Mouse (Mus musculus): ENCODE data around the gene Lipi. TPM values are rescaled to one million over a fixed set of nuclear protein-coding genes. Genes with fewer than 3 reads are reported as not detected.

Gene Lipi
- polyA plus RNA-seq (2021), result not detected

DNA sequence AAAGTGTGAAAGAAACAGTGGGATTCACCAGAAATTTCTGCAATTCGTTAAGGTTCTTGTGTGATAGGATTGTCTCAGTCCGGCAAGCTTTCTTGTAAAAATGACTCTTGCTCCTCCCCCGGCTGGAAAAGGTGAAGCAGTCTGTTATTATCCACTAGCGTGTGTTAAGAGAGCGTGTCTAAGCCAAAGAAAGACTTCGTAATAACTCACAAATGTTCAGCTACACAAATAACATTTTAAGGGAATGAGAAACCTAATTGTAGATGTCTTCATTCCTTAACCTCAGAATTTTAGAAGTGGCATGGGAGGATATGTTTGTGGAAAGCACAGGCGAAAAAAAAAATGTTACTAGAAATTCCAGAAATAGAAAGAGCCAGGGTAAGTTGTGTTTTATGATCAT, at the start of gene Lipi:
Gene Lipi, minus strand, starts transcription at position 101 of the 400 bp plus-strand sequence.
- CTCF ChIA-PET, result no interaction called here
- POLR2A ChIA-PET, result no interaction called here
- in situ Hi-C loops (cut with MboI; ENCODE audit: low pct_unique_long_range_greater_than_20kb), result no loop called here
- ATAC-seq, result no peak
- no peak for DNase-seq (ENCODE audit: low read depth, low spot score)
- no peak for TF ChIP-seq CTCF (IDR thresholded peaks at IDR 0.05)
- peaks cover 42% of the 10 kb centered on the region for H3K27me3 ChIP-seq

DNA sequence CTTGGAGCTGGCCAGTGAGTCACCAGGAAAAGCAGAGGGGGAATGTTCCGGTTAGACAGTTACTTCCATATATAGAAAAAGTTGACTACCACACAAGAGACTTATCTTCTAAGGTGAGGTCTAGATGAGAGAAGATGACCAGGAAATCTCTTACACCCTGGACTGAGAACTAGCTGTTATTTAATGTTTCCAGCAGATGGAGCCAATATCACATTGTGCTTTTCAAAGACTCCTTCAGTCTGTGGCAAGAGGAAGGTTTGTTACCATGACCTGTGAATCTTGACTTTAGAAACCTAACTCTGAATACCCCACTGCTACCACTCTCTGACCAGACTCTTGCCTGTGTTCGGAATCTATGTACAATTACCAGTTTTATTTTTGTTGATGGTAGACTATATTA, 42.0 kb upstream of the Lipi start:
- H3K27me3 ChIP-seq, result no peaks in the 10 kb centered on the region
- ATAC-seq (no peak), DNase-seq (ENCODE audit: low read depth, low spot score) (no peak)
- peak; percentile 8 for TF ChIP-seq CTCF (IDR thresholded peaks at IDR 0.05)
- CTCF ChIA-PET, result no interaction called here
- POLR2A ChIA-PET, result no interaction called here
- in situ Hi-C loops (cut with MboI; ENCODE audit: low pct_unique_long_range_greater_than_20kb), result no loop called here

DNA sequence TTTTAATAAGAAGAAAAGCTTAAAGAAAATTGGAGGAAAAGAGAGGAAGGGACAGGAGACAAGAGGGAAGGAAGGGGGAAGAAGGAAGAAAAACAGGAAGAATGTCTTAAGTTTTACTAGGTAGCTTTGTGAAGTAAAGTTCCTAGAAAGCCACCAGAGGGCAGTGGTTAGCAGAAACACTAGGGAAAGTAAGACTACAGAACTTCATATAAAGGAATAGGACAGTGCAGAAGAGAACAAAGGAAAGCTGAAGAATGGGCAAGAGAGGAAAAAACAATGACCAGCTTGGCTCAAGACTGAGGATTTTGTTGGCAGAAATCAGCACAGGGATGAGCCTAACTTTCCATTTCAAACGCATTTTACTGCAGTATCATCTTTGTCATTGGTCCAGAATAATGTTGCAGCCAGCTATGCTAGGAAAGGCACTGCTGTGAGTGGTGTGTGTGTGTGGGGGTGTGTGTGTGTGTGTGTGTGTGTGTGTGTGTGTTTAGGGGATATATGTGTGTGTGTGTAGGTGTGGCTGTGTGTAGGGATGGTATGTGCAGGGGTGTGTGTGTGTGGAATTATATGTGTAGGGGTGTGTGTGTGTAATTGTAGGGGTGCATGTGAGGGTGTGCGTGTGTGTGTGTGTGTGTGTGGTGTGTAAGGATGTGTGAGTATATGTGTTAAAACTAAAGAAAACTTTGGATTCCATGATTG, 31.9 kb upstream of the Lipi start:
- in situ Hi-C loops (cut with MboI; ENCODE audit: low pct_unique_long_range_greater_than_20kb), result no loop called here
- CTCF ChIA-PET, result interaction anchor here (1.2 to 1.9 kb wide), 2 partner anchors 42 to 1280 kb away, joined by 3 to 6 read pairs; no protein-coding TSS in a partner anchor
- no peak for ATAC-seq

DNA sequence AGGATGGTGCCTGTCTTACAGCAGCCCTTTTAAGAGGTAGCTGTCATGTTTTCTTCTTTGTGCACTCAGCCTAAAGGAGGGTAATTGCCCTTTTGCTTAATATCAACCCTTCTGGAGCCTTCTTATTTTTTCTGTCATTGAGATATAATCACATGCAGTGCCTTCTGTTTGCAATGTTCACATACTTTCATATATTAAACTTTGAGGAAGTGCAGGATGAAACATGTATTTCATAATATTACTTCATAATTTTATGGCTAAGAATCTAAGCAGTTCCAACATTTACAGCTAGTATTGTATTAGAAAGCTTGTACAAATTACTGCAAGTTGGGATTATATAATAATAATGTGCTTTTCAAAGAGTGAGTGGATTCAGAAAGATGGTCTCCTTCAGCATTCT, 26.7 kb upstream of the Lipi start:
- no peak for TF ChIP-seq CTCF (IDR thresholded peaks at IDR 0.05)
- no peaks in the 10 kb centered on the region for H3K27me3 ChIP-seq
- in situ Hi-C loops (cut with MboI; ENCODE audit: low pct_unique_long_range_greater_than_20kb), result no loop called here
- ChIA-PET CTCF (no interaction called here), POLR2A (no interaction called here)
- ATAC-seq (no peak), DNase-seq (ENCODE audit: low read depth, low spot score) (no peak)

More for the DNA sequence above, 31.9 kb upstream of the Lipi start:
- POLR2A ChIA-PET, result no interaction called here
- peak; percentile 46 for TF ChIP-seq CTCF (IDR thresholded peaks at IDR 0.05)
- no peaks in the 10 kb centered on the region for H3K27me3 ChIP-seq
- no peak for DNase-seq (ENCODE audit: low read depth, low spot score)

DNA sequence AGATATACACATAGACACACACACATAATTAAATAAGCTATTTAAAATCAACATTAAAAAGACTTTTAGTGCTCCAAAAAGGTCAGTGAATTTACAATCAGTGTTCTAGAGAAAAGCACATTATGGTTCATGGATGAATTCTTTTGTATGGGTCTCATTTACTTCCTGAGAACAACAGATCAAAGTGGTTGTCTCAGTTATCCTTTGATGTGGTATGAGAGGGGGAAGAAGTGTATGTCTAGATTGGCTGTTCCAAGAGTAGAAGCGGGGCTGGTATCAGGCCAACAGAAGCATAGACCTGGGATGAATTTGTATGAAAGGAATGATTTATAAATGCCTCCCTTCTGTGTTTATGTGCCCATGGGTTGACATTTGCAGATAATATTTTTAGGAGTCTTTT, 20.6 kb upstream of the Lipi start:
- ChIA-PET POLR2A (no interaction called here), CTCF (no interaction called here)
- no peak for TF ChIP-seq CTCF (IDR thresholded peaks at IDR 0.05)
- peaks cover 3% of the 10 kb centered on the region for H3K27me3 ChIP-seq
- in situ Hi-C loops (cut with MboI; ENCODE audit: low pct_unique_long_range_greater_than_20kb), result no loop called here
- ATAC-seq, result no peak
- DNase-seq (ENCODE audit: low read depth, low spot score), result no peak

DNA sequence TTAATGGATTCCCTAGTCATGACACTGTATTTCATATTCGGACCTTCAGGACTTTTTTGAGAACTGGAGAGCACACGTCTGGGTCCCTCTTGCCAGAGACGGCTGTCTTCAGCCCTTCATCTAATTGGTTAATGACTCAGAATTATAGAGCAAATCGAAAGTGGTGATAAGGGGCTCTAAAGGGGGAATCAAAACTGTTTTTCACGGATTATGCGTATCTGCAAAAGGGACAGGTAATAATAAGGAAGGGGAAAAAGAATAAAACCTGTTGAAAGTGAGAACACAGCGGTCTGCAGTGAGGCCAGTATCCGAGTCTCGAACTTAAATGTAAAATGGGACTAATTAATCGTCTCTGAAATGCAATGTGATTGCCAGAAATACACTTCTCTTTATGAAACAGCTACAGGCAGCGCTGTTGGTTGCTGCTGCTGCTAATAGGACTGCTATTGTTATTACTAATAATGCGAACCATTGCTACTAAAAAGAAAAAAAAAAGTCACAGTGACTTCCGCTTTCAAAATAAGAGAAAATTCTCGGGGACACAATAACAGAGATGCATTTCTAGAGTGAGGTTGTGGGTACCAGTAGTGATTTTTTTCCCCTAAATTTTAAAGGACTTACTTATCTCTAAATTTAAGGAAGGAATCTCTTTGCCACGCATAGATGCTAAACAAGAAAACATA, 7.8 kb upstream of the Lipi start:
- ChIA-PET POLR2A (no interaction called here), CTCF (no interaction called here)
- TF ChIP-seq CTCF (IDR thresholded peaks at IDR 0.05), result no peak
- DNase-seq (ENCODE audit: low read depth, low spot score), result no peak
- ATAC-seq, result no peak
- in situ Hi-C loops (cut with MboI; ENCODE audit: low pct_unique_long_range_greater_than_20kb), result no loop called here
- H3K27me3 ChIP-seq, result peaks cover 6% of the 10 kb centered on the region

DNA sequence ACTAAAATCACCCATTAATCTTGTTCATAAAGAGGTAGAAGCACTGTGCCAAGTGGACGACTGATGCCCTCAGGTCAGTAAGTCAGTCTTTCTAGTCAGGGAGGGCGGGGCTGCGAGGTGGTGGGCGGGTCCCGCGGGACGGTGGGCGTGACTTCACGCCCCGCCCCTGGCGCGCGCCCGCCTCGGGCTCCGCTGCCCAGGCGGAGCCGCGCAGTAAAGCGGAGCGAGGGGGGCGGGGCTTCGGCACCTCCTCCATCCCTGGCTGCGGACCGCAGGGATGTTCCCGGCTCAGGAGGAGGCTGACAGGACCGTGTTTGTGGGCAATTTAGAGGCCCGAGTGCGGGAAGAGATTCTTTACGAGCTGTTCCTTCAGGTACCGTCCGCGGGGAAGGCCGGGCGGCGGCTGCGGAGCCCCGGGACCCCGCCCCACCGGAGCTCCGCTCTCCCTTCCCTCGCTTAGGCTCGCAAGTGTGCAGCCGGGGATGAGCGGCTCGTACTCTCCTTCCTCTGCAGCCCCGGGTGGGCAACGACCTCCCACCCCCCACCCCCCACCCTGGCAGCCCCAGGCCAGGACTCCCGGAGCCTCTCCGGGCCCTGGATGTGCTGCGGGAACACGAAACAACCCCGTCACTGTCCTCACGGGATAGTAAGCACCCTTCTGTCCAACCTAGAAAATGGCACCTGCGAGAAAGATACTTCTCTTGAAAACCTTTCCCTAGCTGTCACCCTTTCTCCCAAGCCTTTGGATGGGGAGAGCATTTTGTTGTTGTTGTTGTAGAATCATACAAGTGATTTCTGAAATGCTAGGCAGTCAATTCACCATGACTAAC, 7.0 kb upstream of the Lipi start, which contains the start of gene Rbm11:
Gene Rbm11, plus strand, starts transcription at position 174 of the 830 bp plus-strand sequence.
- in situ Hi-C loops (cut with MboI; ENCODE audit: low pct_unique_long_range_greater_than_20kb), result no loop called here
- no peak for TF ChIP-seq CTCF (IDR thresholded peaks at IDR 0.05)
- CTCF ChIA-PET, result no interaction called here
- H3K27me3 ChIP-seq, result peaks cover 13% of the 10 kb centered on the region
- POLR2A ChIA-PET, result no interaction called here
- DNase-seq (ENCODE audit: low read depth, low spot score) (no peak), ATAC-seq (peak; percentile 77)

DNA sequence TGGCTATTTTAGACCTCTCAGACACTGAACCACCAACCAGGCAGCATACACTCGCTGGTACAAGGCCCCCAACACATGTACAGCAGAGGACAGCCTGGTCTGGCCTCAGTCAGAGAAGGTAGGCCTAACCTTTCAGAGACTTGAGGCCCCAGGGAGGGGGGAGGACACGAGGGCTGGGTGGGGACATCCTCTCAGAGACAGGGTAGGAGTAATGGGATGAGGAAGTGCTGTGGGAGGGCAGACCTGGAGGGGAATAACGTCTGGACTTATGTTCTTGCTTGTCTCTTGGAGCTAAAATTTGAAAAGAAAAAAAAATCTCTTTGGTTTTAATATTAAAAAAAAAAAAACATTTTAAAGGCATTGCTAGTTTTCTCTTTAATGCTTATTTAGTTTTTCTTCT, 605 bp upstream of the Lipi start:
- DNase-seq (ENCODE audit: low read depth, low spot score), result no peak
- ChIA-PET CTCF (no interaction called here), POLR2A (no interaction called here)
- peaks cover 42% of the 10 kb centered on the region for H3K27me3 ChIP-seq
- ATAC-seq, result no peak
- no peak for TF ChIP-seq CTCF (IDR thresholded peaks at IDR 0.05)
- in situ Hi-C loops (cut with MboI; ENCODE audit: low pct_unique_long_range_greater_than_20kb), result no loop called here

DNA sequence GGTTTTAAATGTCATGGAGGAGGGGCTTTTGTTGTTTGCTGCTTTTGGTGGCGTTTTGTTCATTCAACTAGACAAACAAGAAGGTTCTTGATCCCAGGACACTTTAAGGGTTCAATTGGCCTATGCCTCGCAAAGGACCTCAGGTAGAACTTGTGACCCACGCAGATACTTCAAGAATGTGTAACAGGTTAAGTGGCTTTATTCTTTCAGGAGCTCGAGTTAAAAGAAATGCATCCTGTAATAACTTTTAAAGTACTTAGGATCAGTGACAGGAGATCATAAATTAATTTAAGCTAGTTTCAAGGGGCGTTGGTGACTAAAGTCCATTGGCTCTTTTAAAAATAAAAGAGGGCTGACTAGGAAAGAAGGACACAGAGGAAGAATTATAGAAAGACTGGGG, 3.6 kb downstream of the Lipi start:
- ATAC-seq (no peak), DNase-seq (ENCODE audit: low read depth, low spot score) (no peak)
- CTCF ChIA-PET, result interaction anchor here (0.6 kb wide), 1 partner anchor 1478 kb away, joined by 3 read pairs; no protein-coding TSS in a partner anchor
- peaks cover 22% of the 10 kb centered on the region for H3K27me3 ChIP-seq
- in situ Hi-C loops (cut with MboI; ENCODE audit: low pct_unique_long_range_greater_than_20kb), result no loop called here
- POLR2A ChIA-PET, result no interaction called here
- TF ChIP-seq CTCF (IDR thresholded peaks at IDR 0.05), result no peak

DNA sequence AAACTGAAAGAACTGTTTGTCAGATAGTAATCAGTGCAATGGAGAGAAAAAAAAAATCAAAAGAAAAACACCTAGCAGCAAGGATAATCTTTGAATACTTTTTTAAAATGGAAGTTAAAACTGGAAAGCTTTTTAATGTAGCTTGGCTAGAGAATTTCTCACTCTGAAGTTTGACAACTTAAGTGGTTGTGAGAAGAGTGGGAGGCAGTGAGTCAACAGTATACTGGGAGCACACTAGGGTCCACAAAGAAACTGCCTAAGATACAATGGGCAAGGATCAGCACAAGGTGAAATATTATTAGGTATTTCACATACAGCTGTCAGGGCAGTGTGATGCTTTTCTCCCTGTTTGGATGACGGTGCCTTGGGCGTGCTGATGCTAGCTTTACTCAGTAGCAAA, 23.0 kb downstream of the Lipi start:
- TF ChIP-seq CTCF (IDR thresholded peaks at IDR 0.05), result no peak
- POLR2A ChIA-PET, result no interaction called here
- in situ Hi-C loops (cut with MboI; ENCODE audit: low pct_unique_long_range_greater_than_20kb), result no loop called here
- no peak for DNase-seq (ENCODE audit: low read depth, low spot score)
- CTCF ChIA-PET, result no interaction called here
- peaks cover 6% of the 10 kb centered on the region for H3K27me3 ChIP-seq
- no peak for ATAC-seq

DNA sequence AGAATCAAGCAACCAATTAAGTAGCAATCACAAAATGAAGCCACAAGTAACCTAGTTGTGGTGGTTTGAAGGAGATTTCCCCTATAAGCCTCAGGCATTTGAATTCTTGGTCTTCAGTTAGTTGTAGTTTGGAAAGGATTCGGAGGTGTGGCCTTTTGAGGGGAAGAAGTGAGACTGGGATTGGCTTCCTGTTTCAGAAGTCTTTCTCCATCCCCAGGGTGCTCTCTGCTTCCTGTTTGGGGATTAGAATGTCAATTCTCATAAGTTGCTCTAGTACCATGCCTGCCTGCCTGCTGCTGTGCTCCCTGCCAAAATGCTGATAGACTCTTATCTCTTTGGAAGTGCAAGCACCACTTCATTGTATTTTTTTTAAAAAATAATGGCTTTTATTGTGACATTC, 40.6 kb downstream of the Lipi start:
- TF ChIP-seq CTCF (IDR thresholded peaks at IDR 0.05), result no peak
- ChIA-PET POLR2A (no interaction called here), CTCF (no interaction called here)
- peaks cover 10% of the 10 kb centered on the region for H3K27me3 ChIP-seq
- ATAC-seq, result no peak
- in situ Hi-C loops (cut with MboI; ENCODE audit: low pct_unique_long_range_greater_than_20kb), result no loop called here
- DNase-seq (ENCODE audit: low read depth, low spot score), result no peak

Data from Patski (cell line).